Comparison of ENCODE assay signal across 22 mouse cellular contexts in genomic region chr9:24410439-24410838, GRCm38 (mm10).
"Had no signal": no experiment of that assay in that cellular context is flagged by ENCODE, and none has a peak within 500 bp of the region (broad histone marks: within the 10 kb centered on the region; RNA-seq: fewer than 3 reads in every experiment).

No protein-coding gene starts in this region.

- H3K36me3 ChIP-seq: intestine, embryonic 15.5 days; neural tube, embryonic 15.5 days had no signal

- H3K9ac ChIP-seq: intestine, embryonic 15.5 days; kidney, embryonic 15.5 days; limb, embryonic 13.5 days; lung, embryonic 14.5 days; neural tube, embryonic 12.5 days; neural tube, embryonic 15.5 days had no signal

- H3K27me3 ChIP-seq: intestine, embryonic 15.5 days; kidney, embryonic 15.5 days; limb, embryonic 13.5 days; megakaryocyte, embryonic 14.5 days; neural tube, embryonic 12.5 days; neural tube, embryonic 15.5 days had no signal

- H3K27ac ChIP-seq: intestine, embryonic 15.5 days; kidney, embryonic 15.5 days; limb, embryonic 13.5 days; macrophage; neural tube, embryonic 12.5 days; neural tube, embryonic 15.5 days; stomach, postnatal 0 days had no signal

- ATAC-seq: intestine, embryonic 15.5 days; lung, postnatal 0 days had no signal

- H3K4me1 ChIP-seq: intestine, embryonic 15.5 days; kidney, embryonic 15.5 days; limb, embryonic 13.5 days; neural tube, embryonic 12.5 days; neural tube, embryonic 15.5 days had no signal

- H3K9me3 ChIP-seq: intestine, embryonic 15.5 days; kidney, embryonic 15.5 days; limb, embryonic 13.5 days; neural tube, embryonic 12.5 days; neural tube, embryonic 15.5 days had no signal

- H3K4me3 ChIP-seq: intestine, embryonic 15.5 days; kidney, embryonic 15.5 days; limb, embryonic 13.5 days; megakaryocyte, embryonic 14.5 days; neural tube, embryonic 12.5 days; neural tube, embryonic 15.5 days had no signal

- H3K4me2 ChIP-seq: intestine, embryonic 15.5 days; kidney, embryonic 15.5 days; limb, embryonic 13.5 days; lung, embryonic 14.5 days; midbrain, embryonic 11.5 days; neural tube, embryonic 12.5 days; neural tube, embryonic 15.5 days had no signal

- DNase-seq: kidney, adult 11 months; kidney, adult 8-10 months; kidney, postnatal 10 days; kidney, postnatal 36 days; left cerebral cortex, postnatal 4 days; lung, embryonic 14.5 days; midbrain, embryonic 14.5 days; right cerebral cortex, adult 18-20 months; right cerebral cortex, postnatal 14 days; right cerebral cortex, postnatal 4 days; thymus, adult 2 months; thymus, postnatal 14 days had no signal
